Mouse (Mus musculus) liver, embryonic 14.5 days (tissue): ENCODE measurements around the gene Ntn5. TPM values are rescaled to one million over a fixed set of nuclear protein-coding genes. Genes with fewer than 3 reads are reported as not detected.

Experiments
- ATAC-seq: fragments of 200-750 bp; cut with Nextera tagmentation; 2 replicates; pipeline ENCODE4 v1.8.0; 2017; ENCODE audit warnings: moderate number of reproducible peaks, mild to moderate bottlenecking, moderate library complexity; ENCODE audit not compliant: insufficient read depth
- DNase-seq, 3 experiments: peaks; one replicate each; pipeline ENCODE4 v3.0.0-alpha.2; 2012 to 2013; ENCODE audit warnings: low read depth in 3 of 3, low spot score in 3 of 3
- H3K27ac ChIP-seq: fragments of 300-500 bp; sonication (generic); 2 replicates; pipeline ENCODE4 v1.5.1; 2014; ENCODE audit warnings: moderate library complexity, mild to moderate bottlenecking, control low read depth, inconsistent platforms
- H3K27me3 ChIP-seq: fragments of 300-500 bp; sonication (generic); 2 replicates; pipeline ENCODE4 v1.6.1; 2014; ENCODE audit warnings: mild to moderate bottlenecking, low read length, moderate library complexity; ENCODE audit not compliant: control insufficient read depth, insufficient read depth
- H3K36me3 ChIP-seq: fragments of 300-500 bp; sonication (generic); replicated peaks from 2 replicates; pipeline ENCODE4 v1.6.1; 2014; ENCODE audit warnings: low read depth; ENCODE audit not compliant: control insufficient read depth, insufficient read depth
- H3K4me1 ChIP-seq, 2 experiments: fragments of 200-500 bp in 1 of 2; fragments of 300-500 bp in 1 of 2; sonication (generic) in 1 of 2; replicated peaks; 2 replicates each; pipeline ENCODE4 v1.6.1; 2012 to 2014; ENCODE audit warnings: antibody characterized with exemption in 1 of 2, inconsistent platforms in 1 of 2, low read length in 1 of 2; ENCODE audit not compliant: control insufficient read depth in 2 of 2, insufficient read depth in 2 of 2
- H3K4me2 ChIP-seq: fragments of 300-500 bp; sonication (generic); 2 replicates; pipeline ENCODE4 v1.6.1; 2014; ENCODE audit warnings: low read depth, mild to moderate bottlenecking, control low read depth, moderate library complexity
- H3K4me3 ChIP-seq, 2 experiments: fragments of 200-500 bp in 1 of 2; fragments of 300-500 bp in 1 of 2; sonication (generic) in 1 of 2; 2 replicates each; pipeline ENCODE4 v1.5.1; 2012 to 2014; ENCODE audit warnings: low read depth in 2 of 2, low read length in 2 of 2, mild to moderate bottlenecking in 2 of 2, control low read depth in 1 of 2, inconsistent platforms in 1 of 2, moderate library complexity in 1 of 2; ENCODE audit not compliant: insufficient read depth in 1 of 2
- H3K9ac ChIP-seq: fragments of 300-500 bp; sonication (generic); replicated peaks from 2 replicates; pipeline ENCODE4 v1.6.1; 2014; ENCODE audit warnings: mild to moderate bottlenecking, control low read depth, moderate library complexity
- H3K9me3 ChIP-seq: fragments of 300-500 bp; sonication (generic); 2 replicates; pipeline ENCODE4 v1.6.1; 2016; ENCODE audit warnings: low read length, mixed read lengths; ENCODE audit not compliant: control insufficient read depth
- CTCF ChIP-seq: IDR thresholded peaks from 2 replicates; pipeline ENCODE4 v1.5.1; 2016; ENCODE audit warnings: antibody characterized with exemption, low read depth, control low read depth
- EP300 ChIP-seq: IDR thresholded peaks from 2 replicates; pipeline ENCODE4 v1.6.1; 2016; ENCODE audit warnings: antibody characterized with exemption, low read depth
- WGBS: fragments of 180-500 bp; shearing (Covaris S2); extraction: QIAGEN DNeasy Blood & Tissue Kit; methylation state at CpG from one replicate; pipeline ENCODE4 v1.1.7; 2014; ENCODE audit not compliant: insufficient replicate concordance; 5-methylcytosine and 5-hydroxymethylcytosine counted together
- polyA plus RNA-seq, 2 experiments: library from polyadenylated mRNA; depleted of rRNA in 1 of 2; stranded (reverse) in 1 of 2; unstranded in 1 of 2; fragments of >200 nt; fragmentation: Nextera tagmentation in 1 of 2; extraction: Ambion mirVana in 1 of 2; gene quantifications; 2 replicates each; pipeline versions ENCODE4 v1.2.1 to v1.2.3; 2012 to 2014

The Ntn5 gene
- polyA plus RNA-seq, 2 experiments = not detected

DNA sequence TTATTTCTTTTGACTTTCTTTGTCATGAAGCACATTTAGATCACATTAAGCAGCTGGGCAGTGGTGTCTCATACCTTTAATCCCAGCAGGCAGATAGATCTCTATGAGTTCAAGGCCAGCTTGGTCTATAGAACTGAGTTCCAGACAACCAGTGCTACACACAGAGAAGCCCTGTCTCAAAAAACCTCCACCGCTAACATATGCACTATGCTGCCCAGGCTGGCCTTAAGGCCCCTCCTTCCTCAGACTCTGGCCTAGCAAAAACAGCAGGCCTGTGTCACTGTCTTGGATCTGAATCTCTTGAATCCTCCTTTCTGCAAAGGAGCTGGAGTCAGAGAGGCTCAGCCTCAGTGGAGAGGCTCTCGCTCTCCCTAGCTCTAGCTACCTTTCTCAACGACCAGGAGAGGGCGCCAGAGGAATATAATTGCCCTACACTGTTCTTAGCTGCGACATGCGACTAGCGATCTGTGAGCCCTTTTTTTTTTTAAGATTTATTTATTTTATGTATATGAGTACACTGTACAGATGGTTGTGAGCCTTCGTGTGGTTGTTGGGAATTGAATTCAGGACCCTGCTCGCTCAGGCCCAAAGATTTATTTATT, 55.4 kb downstream of the Ntn5 start:
- H3K9ac ChIP-seq = no peak overlapping the region
- H3K4me1 ChIP-seq = peaks cover 0 to 4% of the 10 kb centered on the region in 2 experiments; a peak in 2 of 4 replicates
- H3K36me3 ChIP-seq = no peaks in the 10 kb centered on the region
- H3K9me3 ChIP-seq = no peaks in the 10 kb centered on the region
- WGBS = 6% methylated on average over 9 of the region's 9 CpGs
- TF ChIP-seq EP300 = no peak
- peak; percentile 87 for TF ChIP-seq CTCF
- no peak overlapping the region for H3K4me3 ChIP-seq
- no peaks in the 10 kb centered on the region for H3K27me3 ChIP-seq
- H3K4me2 ChIP-seq = no peak overlapping the region
- ATAC-seq = peak; percentile 58; the same call in 1 of the 2 replicates
- DNase-seq = peak in 1 of 3 experiments; percentile 75
- no peak overlapping the region for H3K27ac ChIP-seq

DNA sequence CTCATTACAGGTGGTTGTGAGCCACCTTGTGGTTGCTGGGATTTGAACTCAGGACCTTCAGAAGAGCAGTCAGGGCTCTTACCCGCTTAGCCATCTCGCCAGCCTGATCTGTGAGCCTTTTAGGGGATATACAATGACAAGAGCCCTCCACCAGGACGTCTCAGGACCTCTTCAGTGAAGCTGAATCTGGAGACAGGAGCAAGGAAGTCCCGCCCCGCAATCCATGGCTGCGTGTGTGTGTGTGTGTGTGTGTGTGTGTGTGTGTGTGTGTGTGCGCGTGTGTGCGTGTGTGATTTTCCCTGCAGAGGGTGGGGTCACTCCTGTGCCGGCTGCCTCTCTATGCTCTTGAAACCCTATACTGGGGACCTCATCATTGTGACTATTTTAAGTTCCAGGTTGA, 56.0 kb downstream of the Ntn5 start:
- no peak overlapping the region for H3K9ac ChIP-seq
- no peak overlapping the region for H3K27ac ChIP-seq
- WGBS = 65% methylated on average over 10 of the region's 10 CpGs
- H3K27me3 ChIP-seq = no peaks in the 10 kb centered on the region
- H3K36me3 ChIP-seq = no peaks in the 10 kb centered on the region
- TF ChIP-seq EP300 (no peak), CTCF (no peak)
- H3K4me3 ChIP-seq = no peak overlapping the region
- peaks cover 0 to 4% of the 10 kb centered on the region in 2 experiments; a peak in 2 of 4 replicates for H3K4me1 ChIP-seq
- DNase-seq (no peak), ATAC-seq (no peak)
- no peak overlapping the region for H3K4me2 ChIP-seq
- no peaks in the 10 kb centered on the region for H3K9me3 ChIP-seq

DNA sequence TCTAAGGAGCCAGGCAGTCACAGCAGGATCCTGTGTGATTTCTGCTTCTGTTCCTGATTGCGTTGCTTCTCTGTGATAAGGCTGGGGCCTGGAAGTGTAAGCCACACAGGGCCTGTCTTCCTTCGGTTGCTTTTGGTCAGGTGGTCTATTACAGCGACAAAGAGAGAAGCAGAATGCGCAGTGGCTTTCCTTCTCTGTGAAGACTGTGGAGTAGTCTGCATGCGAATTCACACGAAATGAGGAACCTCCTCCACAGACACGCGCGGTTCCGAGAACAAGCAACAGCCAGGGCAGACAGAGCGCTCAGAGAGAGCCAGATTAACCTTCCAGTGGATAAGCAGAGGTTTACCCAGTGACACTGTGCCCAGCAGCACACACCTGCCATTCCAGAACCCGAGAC, 57.5 kb downstream of the Ntn5 start:
- DNase-seq (no peak), ATAC-seq (no peak)
- TF ChIP-seq EP300 (no peak), CTCF (no peak)
- WGBS = 23% methylated on average over 12 of the region's 12 CpGs
- Histone ChIP-seq H3K4me1 (peaks cover 0 to 4% of the 10 kb centered on the region in 2 experiments; a peak in 2 of 4 replicates), H3K9me3 (no peaks in the 10 kb centered on the region), H3K4me2 (peak overlapping the region; percentile 51; the same call in 1 of the 2 replicates), H3K36me3 (no peaks in the 10 kb centered on the region), H3K27me3 (no peaks in the 10 kb centered on the region), H3K4me3 (no peak overlapping the region), H3K9ac (no peak overlapping the region), H3K27ac (no peak overlapping the region)

DNA sequence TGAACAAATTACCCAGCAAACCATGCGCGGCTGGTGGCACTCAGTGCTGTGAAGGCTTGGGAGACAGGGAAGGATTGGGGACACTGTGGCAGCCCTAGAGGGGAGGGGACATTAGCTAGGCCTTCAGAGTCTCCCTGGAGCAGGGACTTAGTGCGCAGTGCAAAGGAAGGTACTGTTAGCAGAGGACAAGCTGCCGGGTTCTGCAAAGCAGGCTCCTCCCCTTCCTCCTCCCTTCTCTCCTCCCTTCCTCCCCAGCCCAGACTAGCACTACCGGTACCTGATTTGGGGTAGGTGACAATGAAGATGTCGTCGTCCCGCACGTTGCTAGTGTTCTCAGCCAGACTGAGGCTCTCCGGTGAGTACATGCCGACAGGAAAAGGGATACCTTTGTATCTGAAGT, 58.0 kb downstream of the Ntn5 start:
- no peak for DNase-seq
- Histone ChIP-seq H3K27ac (no peak overlapping the region), H3K4me3 (peak overlapping the region; percentile 6 to 43; a peak in 2 of 4 replicates), H3K4me2 (peak overlapping the region; percentile 51), H3K4me1 (peaks cover 0 to 4% of the 10 kb centered on the region in 2 experiments; a peak in 2 of 4 replicates), H3K9ac (no peak overlapping the region), H3K27me3 (no peaks in the 10 kb centered on the region), H3K9me3 (no peaks in the 10 kb centered on the region), H3K36me3 (no peaks in the 10 kb centered on the region)
- WGBS = 27% methylated on average over 11 of the region's 11 CpGs
- no peak for TF ChIP-seq CTCF
- TF ChIP-seq EP300 = no peak
- peak; percentile 45; the same call in 1 of the 2 replicates for ATAC-seq

DNA sequence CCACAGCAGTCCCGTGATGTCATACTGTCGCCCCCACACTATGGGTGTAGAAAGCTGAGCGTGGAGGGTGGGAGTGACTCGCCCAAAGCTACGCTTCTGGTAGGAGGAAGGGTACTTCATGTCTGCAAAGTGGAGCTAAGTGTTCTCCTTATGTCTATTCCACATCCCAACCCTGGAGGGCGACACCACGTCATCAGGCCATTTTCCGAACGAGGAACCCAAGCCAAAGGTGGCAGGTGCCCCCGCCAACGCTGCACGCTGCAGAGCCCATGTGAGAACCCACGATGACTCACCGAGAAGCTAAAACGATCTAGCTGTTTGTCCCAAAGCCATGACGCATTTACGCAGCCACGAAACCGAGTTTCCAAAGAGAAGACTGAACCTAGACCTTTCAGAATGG, 58.5 kb downstream of the Ntn5 start:
- H3K9ac ChIP-seq = no peak overlapping the region
- TF ChIP-seq CTCF (no peak), EP300 (no peak)

More for the DNA sequence above, 58.5 kb downstream of the Ntn5 start:
- H3K36me3 ChIP-seq = no peaks in the 10 kb centered on the region
- H3K4me2 ChIP-seq = peak overlapping the region; percentile 51
- no peak overlapping the region for H3K27ac ChIP-seq
- ATAC-seq = no peak
- peaks cover 0 to 4% of the 10 kb centered on the region in 2 experiments; a peak in 2 of 4 replicates for H3K4me1 ChIP-seq
- H3K27me3 ChIP-seq = no peaks in the 10 kb centered on the region
- H3K9me3 ChIP-seq = no peaks in the 10 kb centered on the region
- WGBS = 22% methylated on average over 19 of the region's 19 CpGs
- DNase-seq = peak in 1 of 3 experiments; percentile 38
- peak overlapping the region in 1 of 2 experiments; percentile 43; a peak in 1 of 4 replicates for H3K4me3 ChIP-seq

Other genes with a start within 250 kb of the Ntn5 start
Only the 30 nearest of the 36 such genes appear.
- 0.06 and 0.13 TPM in 2 replicates for gene Tulp2, start 202.1 kb upstream of the Ntn5 start, polyA plus RNA-seq (2012; rRNA removed)
- 0.47 and 0.57 TPM in 2 replicates for gene Tulp2, start 202.1 kb upstream of the Ntn5 start, polyA plus RNA-seq (2014; fragmentation: Nextera tagmentation; extraction: Ambion mirVana)
- not detected in 2 replicates for gene Gm45808, start 197.2 kb upstream of the Ntn5 start, polyA plus RNA-seq (2012; rRNA removed)
- 0.20 TPM in 1 of 2 replicates, not detected in the other for gene Gm45808, start 197.2 kb upstream of the Ntn5 start, polyA plus RNA-seq (2014; fragmentation: Nextera tagmentation; extraction: Ambion mirVana)
- 1.5 and 2.2 TPM in 2 replicates for gene Dhdh, start 195.2 kb upstream of the Ntn5 start, polyA plus RNA-seq (2012; rRNA removed)
- 1.6 and 1.8 TPM in 2 replicates for gene Dhdh, start 195.2 kb upstream of the Ntn5 start, polyA plus RNA-seq (2014; fragmentation: Nextera tagmentation; extraction: Ambion mirVana)
- 48.2 and 58.8 TPM in 2 replicates for gene Nucb1, start 173.6 kb upstream of the Ntn5 start, polyA plus RNA-seq (2012; rRNA removed)
- 81.7 and 97.2 TPM in 2 replicates for gene Nucb1, start 173.6 kb upstream of the Ntn5 start, polyA plus RNA-seq (2014; fragmentation: Nextera tagmentation; extraction: Ambion mirVana)
- 79.3 and 140 TPM in 2 replicates for gene Ppp1r15a, start 157.8 kb upstream of the Ntn5 start, polyA plus RNA-seq (2012; rRNA removed)
- 165 and 183 TPM in 2 replicates for gene Ppp1r15a, start 157.8 kb upstream of the Ntn5 start, polyA plus RNA-seq (2014; fragmentation: Nextera tagmentation; extraction: Ambion mirVana)
- gene Plekha4, start 157.7 kb upstream of the Ntn5 start, polyA plus RNA-seq (2012; rRNA removed) = 0.52 and 0.90 TPM in 2 replicates
- gene Plekha4, start 157.7 kb upstream of the Ntn5 start, polyA plus RNA-seq (2014; fragmentation: Nextera tagmentation; extraction: Ambion mirVana) = 0.40 and 0.41 TPM in 2 replicates
- 0.95 and 2.1 TPM in 2 replicates for gene Hsd17b14, start 129.1 kb upstream of the Ntn5 start, polyA plus RNA-seq (2012; rRNA removed)
- 1.2 and 2.5 TPM in 2 replicates for gene Hsd17b14, start 129.1 kb upstream of the Ntn5 start, polyA plus RNA-seq (2014; fragmentation: Nextera tagmentation; extraction: Ambion mirVana)
- gene Bcat2, start 113.9 kb upstream of the Ntn5 start, polyA plus RNA-seq (2012; rRNA removed) = 38.8 and 40.6 TPM in 2 replicates
- gene Bcat2, start 113.9 kb upstream of the Ntn5 start, polyA plus RNA-seq (2014; fragmentation: Nextera tagmentation; extraction: Ambion mirVana) = 35.9 and 39.4 TPM in 2 replicates
- not detected in 2 replicates for gene Fgf21, start 68.5 kb upstream of the Ntn5 start, polyA plus RNA-seq (2012; rRNA removed)
- not detected in 2 replicates for gene Fgf21, start 68.5 kb upstream of the Ntn5 start, polyA plus RNA-seq (2014; fragmentation: Nextera tagmentation; extraction: Ambion mirVana)
- not detected in 2 replicates for gene Fut1, start 66.7 kb upstream of the Ntn5 start, polyA plus RNA-seq (2012; rRNA removed)
- gene Fut1, start 66.7 kb upstream of the Ntn5 start, polyA plus RNA-seq (2014; fragmentation: Nextera tagmentation; extraction: Ambion mirVana) = not detected in 2 replicates
- gene Izumo1, start 62.2 kb upstream of the Ntn5 start, polyA plus RNA-seq (2012; rRNA removed) = 0.10 and 0.15 TPM in 2 replicates
- gene Izumo1, start 62.2 kb upstream of the Ntn5 start, polyA plus RNA-seq (2014; fragmentation: Nextera tagmentation; extraction: Ambion mirVana) = 0.09 TPM in 1 of 2 replicates, not detected in the other
- gene Rasip1, start 56.5 kb upstream of the Ntn5 start, polyA plus RNA-seq (2012; rRNA removed) = 2.2 and 2.6 TPM in 2 replicates
- gene Rasip1, start 56.5 kb upstream of the Ntn5 start, polyA plus RNA-seq (2014; fragmentation: Nextera tagmentation; extraction: Ambion mirVana) = 1.3 and 2.6 TPM in 2 replicates
- gene Mamstr, start 44.0 kb upstream of the Ntn5 start, polyA plus RNA-seq (2012; rRNA removed) = 0.25 and 0.56 TPM in 2 replicates
- 0.18 TPM in 1 of 2 replicates, not detected in the other for gene Mamstr, start 44.0 kb upstream of the Ntn5 start, polyA plus RNA-seq (2014; fragmentation: Nextera tagmentation; extraction: Ambion mirVana)
- gene Fut2, start 17.6 kb upstream of the Ntn5 start, polyA plus RNA-seq (2012; rRNA removed) = 0.17 TPM in 1 of 2 replicates, not detected in the other
- not detected in 2 replicates for gene Fut2, start 17.6 kb upstream of the Ntn5 start, polyA plus RNA-seq (2014; fragmentation: Nextera tagmentation; extraction: Ambion mirVana)
- 0.02 and 0.03 TPM in 2 replicates for gene Sec1, start 10.4 kb downstream of the Ntn5 start, polyA plus RNA-seq (2012; rRNA removed)
- not detected in 2 replicates for gene Sec1, start 10.4 kb downstream of the Ntn5 start, polyA plus RNA-seq (2014; fragmentation: Nextera tagmentation; extraction: Ambion mirVana)
- gene Car11, start 15.8 kb downstream of the Ntn5 start, polyA plus RNA-seq (2012; rRNA removed) = 0.23 and 0.58 TPM in 2 replicates
- 0.42 and 0.44 TPM in 2 replicates for gene Car11, start 15.8 kb downstream of the Ntn5 start, polyA plus RNA-seq (2014; fragmentation: Nextera tagmentation; extraction: Ambion mirVana)
- gene Dbp, start 21.1 kb downstream of the Ntn5 start, polyA plus RNA-seq (2012; rRNA removed) = 0.69 and 0.80 TPM in 2 replicates
- 0.51 and 0.54 TPM in 2 replicates for gene Dbp, start 21.1 kb downstream of the Ntn5 start, polyA plus RNA-seq (2014; fragmentation: Nextera tagmentation; extraction: Ambion mirVana)
- gene Rpl18, start 31.4 kb downstream of the Ntn5 start, polyA plus RNA-seq (2012; rRNA removed) = 499 and 605 TPM in 2 replicates
- gene Rpl18, start 31.4 kb downstream of the Ntn5 start, polyA plus RNA-seq (2014; fragmentation: Nextera tagmentation; extraction: Ambion mirVana) = 832 and 846 TPM in 2 replicates
- gene Sphk2, start 34.0 kb downstream of the Ntn5 start, polyA plus RNA-seq (2012; rRNA removed) = 7.6 and 9.1 TPM in 2 replicates
- 5.8 and 9.0 TPM in 2 replicates for gene Sphk2, start 34.0 kb downstream of the Ntn5 start, polyA plus RNA-seq (2014; fragmentation: Nextera tagmentation; extraction: Ambion mirVana)
- 0.31 and 0.32 TPM in 2 replicates for gene Fam83e, start 37.2 kb downstream of the Ntn5 start, polyA plus RNA-seq (2012; rRNA removed)
- 0.14 and 0.32 TPM in 2 replicates for gene Fam83e, start 37.2 kb downstream of the Ntn5 start, polyA plus RNA-seq (2014; fragmentation: Nextera tagmentation; extraction: Ambion mirVana)
- not detected in 2 replicates for gene Spaca4, start 41.8 kb downstream of the Ntn5 start, polyA plus RNA-seq (2012; rRNA removed)
- gene Spaca4, start 41.8 kb downstream of the Ntn5 start, polyA plus RNA-seq (2014; fragmentation: Nextera tagmentation; extraction: Ambion mirVana) = not detected in 2 replicates
- gene Lmtk3, start 99.7 kb downstream of the Ntn5 start, polyA plus RNA-seq (2012; rRNA removed) = 0.18 and 0.48 TPM in 2 replicates
- gene Lmtk3, start 99.7 kb downstream of the Ntn5 start, polyA plus RNA-seq (2014; fragmentation: Nextera tagmentation; extraction: Ambion mirVana) = not detected in 2 replicates
- 0.06 and 0.35 TPM in 2 replicates for gene Sult2b1, start 100.6 kb downstream of the Ntn5 start, polyA plus RNA-seq (2012; rRNA removed)
- 0.15 and 0.43 TPM in 2 replicates for gene Sult2b1, start 100.6 kb downstream of the Ntn5 start, polyA plus RNA-seq (2014; fragmentation: Nextera tagmentation; extraction: Ambion mirVana)
- 14.5 and 19.4 TPM in 2 replicates for gene Cyth2, start 130.6 kb downstream of the Ntn5 start, polyA plus RNA-seq (2012; rRNA removed)
- gene Cyth2, start 130.6 kb downstream of the Ntn5 start, polyA plus RNA-seq (2014; fragmentation: Nextera tagmentation; extraction: Ambion mirVana) = 23.0 and 26.5 TPM in 2 replicates
- gene Kcnj14, start 140.8 kb downstream of the Ntn5 start, polyA plus RNA-seq (2012; rRNA removed) = 0.06 and 0.11 TPM in 2 replicates
- 0.06 and 0.19 TPM in 2 replicates for gene Kcnj14, start 140.8 kb downstream of the Ntn5 start, polyA plus RNA-seq (2014; fragmentation: Nextera tagmentation; extraction: Ambion mirVana)
- 11.2 and 12.8 TPM in 2 replicates for gene Grwd1, start 146.9 kb downstream of the Ntn5 start, polyA plus RNA-seq (2012; rRNA removed)
- gene Grwd1, start 146.9 kb downstream of the Ntn5 start, polyA plus RNA-seq (2014; fragmentation: Nextera tagmentation; extraction: Ambion mirVana) = 23.0 and 23.7 TPM in 2 replicates
- gene Kdelr1, start 188.8 kb downstream of the Ntn5 start, polyA plus RNA-seq (2012; rRNA removed) = 53.9 and 74.6 TPM in 2 replicates
- gene Kdelr1, start 188.8 kb downstream of the Ntn5 start, polyA plus RNA-seq (2014; fragmentation: Nextera tagmentation; extraction: Ambion mirVana) = 33.9 and 34.8 TPM in 2 replicates
- gene Grin2d, start 194.4 kb downstream of the Ntn5 start, polyA plus RNA-seq (2012; rRNA removed) = 0.11 and 0.13 TPM in 2 replicates
- 0.01 TPM in 1 of 2 replicates, not detected in the other for gene Grin2d, start 194.4 kb downstream of the Ntn5 start, polyA plus RNA-seq (2014; fragmentation: Nextera tagmentation; extraction: Ambion mirVana)
- 0.86 and 1.2 TPM in 2 replicates for gene Syngr4, start 212.7 kb downstream of the Ntn5 start, polyA plus RNA-seq (2012; rRNA removed)
- gene Syngr4, start 212.7 kb downstream of the Ntn5 start, polyA plus RNA-seq (2014; fragmentation: Nextera tagmentation; extraction: Ambion mirVana) = 1.2 and 1.3 TPM in 2 replicates
- 8.6 and 10.2 TPM in 2 replicates for gene Tmem143, start 212.9 kb downstream of the Ntn5 start, polyA plus RNA-seq (2012; rRNA removed)
- 2.4 and 2.7 TPM in 2 replicates for gene Tmem143, start 212.9 kb downstream of the Ntn5 start, polyA plus RNA-seq (2014; fragmentation: Nextera tagmentation; extraction: Ambion mirVana)